Mouse (Mus musculus) bone marrow, adult 2 months (tissue): ENCODE data around the gene Wars.

ENCODE experiments used
- CTCF ChIP-seq: fragments of 200-500 bp; IDR thresholded peaks from 2 replicates; pipeline ENCODE4 v1.5.1; 2011; ENCODE audit warnings: low read length, control low read depth; ENCODE audit not compliant: control insufficient read depth, insufficient read depth
- POLR2A ChIP-seq: fragments of 200-500 bp; IDR thresholded peaks from 2 replicates; pipeline ENCODE4 v1.6.1; 2011; ENCODE audit warnings: low read depth, mild to moderate bottlenecking, control low read depth, low read length, borderline replicate concordance; ENCODE audit not compliant: control insufficient read depth

DNA sequence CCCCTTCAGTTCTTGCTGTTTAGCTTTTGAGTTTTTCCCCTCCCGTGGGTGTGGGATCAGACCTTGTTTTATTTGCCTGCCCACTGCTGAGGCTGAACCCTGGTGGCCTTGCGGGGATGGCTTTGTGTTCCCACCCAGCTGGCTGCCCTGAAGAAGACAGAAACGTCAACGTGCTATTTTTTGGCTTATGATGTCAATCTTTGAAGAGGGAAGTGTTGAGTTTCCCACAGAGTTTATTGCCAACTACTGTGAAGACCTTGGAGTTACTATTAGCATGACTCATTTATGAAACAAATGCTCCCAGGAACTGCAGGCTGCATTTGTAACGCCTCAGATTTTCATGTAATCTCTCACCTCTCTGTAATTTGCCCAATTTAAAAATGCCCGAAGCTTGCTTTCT lies 42.9 kb upstream of the Wars start:
- TF ChIP-seq CTCF (no peak), POLR2A (no peak)
